27 mouse cellular contexts compared by ENCODE assay signal in genomic region chr5:138343216-138343615, GRCm38 (mm10). TPM values are rescaled to one million over a fixed set of nuclear protein-coding genes. Genes with fewer than 3 reads are reported as not detected.
A peak's percentile ranks its signal among the peaks of the same experiment; 100 is the strongest.
DNase-seq lines count a peak whose midpoint lies in the region; ATAC-seq lines count a peak whose summit lies in the region.
"Had no signal": no experiment of that assay in that cellular context is flagged by ENCODE, and none has a peak within 500 bp of the region (broad histone marks: within the 10 kb centered on the region; RNA-seq: fewer than 3 reads in every experiment).

No protein-coding gene starts in this region.

- ATAC-seq in CD4-positive, CD25-positive, alpha-beta regulatory T cell, adult 4 months = peak; percentile 71
- ATAC-seq: forebrain, embryonic 14.5 days; forebrain, postnatal 0 days; intestine, embryonic 16.5 days; Patski had no signal

- DNase-seq in induced T-regulatory cell, adult 2 months (ENCODE audit: low read depth) = peak; percentile 39
- peak; percentile 55 to 77 for DNase-seq in natural killer cell, adult 2 months (ENCODE audit: low spot score in 2 of 2)
- no peak for DNase-seq in adrenal gland, postnatal 4 days (ENCODE audit: low spot score in 2 of 2)
- DNase-seq in left cerebral cortex, adult 18-20 months (ENCODE audit: low spot score in 2 of 2) = no peak
- DNase-seq in right cerebral cortex, postnatal 10 days (ENCODE audit: low spot score in 2 of 2) = no peak
- DNase-seq: adrenal gland, adult 2 months; adrenal gland, postnatal 14 days; cerebellum, adult 11-12 months; cerebellum, adult 8-10 months; cerebellum, postnatal 10 days; cerebellum, postnatal 36 days; forebrain, postnatal 0 days; gastrocnemius, postnatal 25 days; heart, adult 18-20 months had no signal

RNA-seq across cellular contexts. Expression of gene Pvrig, which starts 1.5 kb away (rescaled TPM):
- polyA plus RNA-seq in CD4-positive, CD25-positive, alpha-beta regulatory T cell, adult 4 months (2017; shearing (Covaris generic)) = 10 to 100 TPM; 12.0 to 12.9 TPM
- total RNA-seq in adrenal gland, postnatal 4 days (2021) = under 1 TPM in 1 of 2 experiments, not detected in 1; 0.28 TPM
- under 1 TPM in 1 of 2 experiments, not detected in 1; 0.42 TPM for total RNA-seq in left cerebral cortex, adult 18-20 months (2021)
- total RNA-seq: forebrain, postnatal 0 days; G1E; gastrocnemius, adult 8-10 months; gastrocnemius, postnatal 25 days; heart, adult 18-20 months; heart, postnatal 25 days had no signal
- polyA plus RNA-seq: embryonic facial prominence, embryonic 11.5 days; embryonic facial prominence, embryonic 14.5 days; forebrain, embryonic 11.5 days; forebrain, embryonic 14.5 days; forebrain, postnatal 0 days; G1E; heart, embryonic 14.5 days; heart, postnatal 0 days; hindbrain, embryonic 12.5 days; Patski had no signal

Comparison
In these comparisons a context has a peak if more than half of its experiments do, and no peak if none do; other contexts are left out.
1. DNase-seq: peak in induced T-regulatory cell, adult 2 months (single experiment) and natural killer cell, adult 2 months (2 of 2); none in adrenal gland, postnatal 4 days (0 of 2), left cerebral cortex, adult 18-20 months (0 of 2) and right cerebral cortex, postnatal 10 days (0 of 2).